Mouse (Mus musculus) 3134 (cell line): ENCODE results near the gene Gdap1l1.

Source experiments
- DNase-seq: peaks from one replicate; pipeline ENCODE4 v3.0.0-alpha.2; 2011; ENCODE audit warnings: low spot score; ENCODE audit not compliant: insufficient read length; ENCODE audit errors: extremely low read depth

Gdap1l1 gene

DNA sequence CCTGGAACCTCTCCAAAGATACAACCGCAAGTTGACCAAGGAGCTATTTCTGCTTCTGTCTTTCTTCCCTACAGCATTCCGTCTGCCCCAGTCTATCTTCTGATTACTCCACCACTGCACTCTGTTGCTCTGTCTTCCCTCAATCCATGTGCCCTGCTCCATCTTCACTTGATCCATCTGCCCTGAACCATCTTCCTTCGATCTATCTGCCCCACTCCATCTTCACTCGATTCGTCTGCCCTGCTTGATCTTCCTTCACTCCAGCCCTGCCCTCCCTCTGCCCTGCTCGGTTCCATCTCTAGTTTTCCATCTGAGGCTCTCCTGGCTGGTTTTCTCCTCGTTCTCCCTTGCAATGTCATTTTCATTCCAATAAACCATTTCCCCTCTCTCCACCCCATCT lies 64.9 kb downstream of the Gdap1l1 start:
- DNase-seq, result no peak
